Mouse (Mus musculus) left cerebral cortex, postnatal 10 days (tissue): ENCODE measurements around the gene Syn1. TPM values are rescaled to one million over a fixed set of nuclear protein-coding genes. Genes with fewer than 3 reads are reported as not detected.

Experiments
- DNase-seq, 2 experiments: peaks; one replicate each; pipeline ENCODE4 v3.0.0; 2021 to 2022; ENCODE audit warnings: low spot score in 2 of 2, mixed read lengths in 1 of 2; ENCODE audit errors: extremely low spot score in 1 of 2
- intact Hi-C: fragments of 180-260 bp; cut with DNase I; formaldehyde crosslinking; loops from one replicate; pipeline ENCODE4 v1.15.1; 2025
- total RNA-seq, 2 experiments: library from RNA; stranded (reverse); gene quantifications; 2 replicates each; pipeline ENCODE4 v1.2.3; 2021

Syn1 gene
- 100 to 1,000 TPM; 450 to 457 TPM for total RNA-seq

DNA sequence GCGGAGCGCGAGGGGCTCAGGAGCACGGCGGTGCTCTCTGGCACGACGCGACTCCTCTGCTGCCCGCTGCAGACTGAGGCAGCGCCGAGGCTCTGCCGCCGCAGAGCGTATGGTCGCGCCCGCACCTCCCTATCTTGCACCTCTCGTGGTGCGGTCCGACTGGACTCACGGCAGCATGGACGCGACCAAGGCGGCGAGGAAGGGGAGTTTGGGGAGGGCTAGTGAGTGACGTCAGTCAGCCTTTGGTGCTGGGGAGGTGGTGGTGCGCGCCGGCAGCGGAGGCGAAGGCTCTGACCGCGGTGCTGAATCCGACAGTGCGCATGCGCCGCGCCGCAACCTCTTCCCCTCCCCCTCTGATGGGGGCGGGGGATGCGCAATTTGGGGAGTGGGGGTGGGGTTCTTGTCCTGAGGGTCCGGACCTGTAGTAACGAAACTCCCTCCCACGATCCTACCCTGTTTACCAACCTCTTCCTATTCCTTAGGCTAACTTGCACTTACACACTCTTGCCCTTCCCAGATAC lies at the start of gene Syn1:
TSS of gene Syn1 (minus strand) at position 161 of the 521 bp plus-strand sequence.
- intact Hi-C loops, result loop anchor here (10.0 kb wide), 1 partner anchor 96 kb away; no protein-coding TSS in a partner anchor
- peak; percentile 83 to 91 for DNase-seq

GRCm38 (mm10) chrX:20961477-20962378 lies 40.9 kb upstream of the Syn1 start, which contains the start of gene Uxt:
Uxt (minus strand) TSS chrX:20962017.
- intact Hi-C loops, result no loop called here
- DNase-seq, result peak; percentile 86 to 93

GRCm38 (mm10) chrX:20950191-20950880 lies 29.5 kb upstream of the Syn1 start, which contains the start of gene Elk1:
Elk1 (minus strand) TSS chrX:20950608.
- peak; percentile 88 to 90 for DNase-seq
- intact Hi-C loops, result loop anchor here (10.0 kb wide), 1 partner anchor 354 kb away; no protein-coding TSS in a partner anchor

- DNase-seq, result peak; percentile 27 to 40
- intact Hi-C loops, result no loop called here
These were observed 25.3 kb upstream of the Syn1 start for GRCm38 (mm10) chrX:20946055-20946454.

- peak in 1 of 2 experiments; percentile 39 for DNase-seq
- intact Hi-C loops, result no loop called here
These were observed 11.2 kb upstream of the Syn1 start for GRCm38 (mm10) chrX:20931963-20932362.

GRCm38 (mm10) chrX:20931364-20931763 lies 10.6 kb upstream of the Syn1 start, which contains the start of gene Cfp:
Cfp (minus strand) TSS chrX:20931555.
- intact Hi-C loops, result no loop called here
- DNase-seq, result no peak

- intact Hi-C loops, result loop anchor here (10.0 kb wide), 1 partner anchor 105 kb away; no protein-coding TSS in a partner anchor
These were observed 9.1 kb upstream of the Syn1 start for GRCm38 (mm10) chrX:20929859-20930258.

GRCm38 (mm10) chrX:20924976-20925375 lies 4.2 kb upstream of the Syn1 start:
- no peak for DNase-seq
- intact Hi-C loops, result loop anchor here (10.0 kb wide), 1 partner anchor 100 kb away; no protein-coding TSS in a partner anchor

More at GRCm38 (mm10) chrX:20929859-20930258, 9.1 kb upstream of the Syn1 start:
- no peak for DNase-seq

DNA sequence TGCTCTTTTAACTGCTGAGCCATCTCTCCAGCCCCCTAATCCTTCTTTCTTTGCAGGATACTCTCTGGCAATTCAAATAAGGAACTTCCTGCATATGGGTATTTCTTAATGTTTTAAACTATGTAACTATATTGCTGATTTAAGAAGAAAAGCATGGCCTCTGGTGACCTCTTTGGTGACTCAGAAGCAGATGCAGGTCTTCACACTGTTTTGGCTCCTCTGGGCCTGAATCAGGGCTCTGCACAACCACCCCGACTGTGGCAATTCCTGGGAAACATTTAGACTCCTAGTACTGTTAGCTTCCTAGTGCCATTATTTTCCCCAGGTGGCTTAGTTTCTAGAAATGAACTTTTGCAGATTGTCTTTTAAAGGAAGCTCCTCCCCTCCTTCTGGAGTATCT lies 2.7 kb upstream of the Syn1 start:
- no peak for DNase-seq
- intact Hi-C loops, result loop anchor here (10.0 kb wide), 1 partner anchor 99 kb away; no protein-coding TSS in a partner anchor

GRCm38 (mm10) chrX:20921366-20921765 lies 562 bp upstream of the Syn1 start:
- no peak for DNase-seq
- intact Hi-C loops, result loop anchor here (10.0 kb wide), 1 partner anchor 97 kb away; no protein-coding TSS in a partner anchor

- intact Hi-C loops, result loop anchor here (10.0 kb wide), 1 partner anchor 96 kb away; no protein-coding TSS in a partner anchor
- DNase-seq, result no peak
These were observed 458 bp downstream of the Syn1 start for GRCm38 (mm10) chrX:20920249-20920843.

DNA sequence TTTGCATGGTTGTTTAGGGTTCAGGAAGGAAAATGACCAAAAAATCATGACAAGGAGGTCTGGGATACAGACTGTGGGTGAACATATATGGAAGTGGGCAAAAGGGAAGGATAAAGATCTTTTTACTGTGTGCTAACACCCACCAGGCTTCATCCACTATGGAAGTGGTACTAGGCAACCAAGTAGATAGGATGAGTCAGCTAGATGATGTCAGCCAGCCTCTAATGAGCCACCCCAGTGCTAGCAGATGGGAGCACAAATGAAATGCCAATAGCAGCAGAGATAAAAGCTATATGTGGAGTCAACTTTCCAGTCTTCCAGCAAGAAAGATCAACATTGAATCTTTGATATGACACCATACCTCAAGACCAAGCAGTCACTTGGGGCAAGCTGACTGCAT lies 5.7 kb downstream of the Syn1 start:
- no peak for DNase-seq
- intact Hi-C loops, result no loop called here

DNA sequence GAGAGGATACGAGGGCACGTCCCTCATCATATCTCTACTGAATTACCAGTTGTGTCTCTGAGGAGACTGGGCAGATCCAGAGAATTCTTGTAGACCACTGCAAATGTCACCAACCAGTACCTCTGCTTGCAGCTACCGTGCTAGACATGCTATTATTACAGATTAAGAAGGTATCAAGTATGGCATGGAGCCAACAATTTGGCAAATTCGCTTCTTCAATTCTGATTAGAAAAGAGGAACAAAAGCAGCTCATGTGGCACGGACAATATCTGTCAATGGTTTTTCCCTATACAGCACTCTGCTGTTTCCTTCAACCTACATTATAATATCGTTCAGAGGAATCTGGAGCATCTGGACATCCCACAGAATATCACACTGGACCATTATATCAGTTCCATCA lies 7.1 kb downstream of the Syn1 start:
- intact Hi-C loops, result no loop called here
- DNase-seq, result no peak

DNA sequence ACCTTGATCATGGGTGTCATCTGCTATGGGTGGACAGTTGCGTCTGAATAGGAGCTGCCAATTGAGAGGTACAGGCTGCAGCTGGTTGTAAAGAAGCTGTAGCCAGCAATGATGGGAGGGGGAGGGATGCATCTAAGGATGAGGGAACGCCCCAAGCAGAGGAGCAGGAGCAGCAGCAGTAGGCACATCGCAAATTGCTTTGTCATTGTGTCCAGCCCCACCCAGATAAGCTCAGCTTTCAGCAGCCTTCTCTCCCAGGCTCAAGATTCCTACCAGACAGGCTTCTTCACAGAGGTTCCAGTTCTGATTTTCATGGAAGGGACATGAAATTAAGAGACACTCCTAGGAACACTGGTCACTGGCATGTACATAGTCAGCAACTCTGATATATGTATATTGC lies 10.7 kb downstream of the Syn1 start:
- intact Hi-C loops, result no loop called here
- DNase-seq, result no peak

- DNase-seq, result no peak
- intact Hi-C loops, result no loop called here
These were observed 45.6 kb downstream of the Syn1 start for GRCm38 (mm10) chrX:20875241-20875640.

DNA sequence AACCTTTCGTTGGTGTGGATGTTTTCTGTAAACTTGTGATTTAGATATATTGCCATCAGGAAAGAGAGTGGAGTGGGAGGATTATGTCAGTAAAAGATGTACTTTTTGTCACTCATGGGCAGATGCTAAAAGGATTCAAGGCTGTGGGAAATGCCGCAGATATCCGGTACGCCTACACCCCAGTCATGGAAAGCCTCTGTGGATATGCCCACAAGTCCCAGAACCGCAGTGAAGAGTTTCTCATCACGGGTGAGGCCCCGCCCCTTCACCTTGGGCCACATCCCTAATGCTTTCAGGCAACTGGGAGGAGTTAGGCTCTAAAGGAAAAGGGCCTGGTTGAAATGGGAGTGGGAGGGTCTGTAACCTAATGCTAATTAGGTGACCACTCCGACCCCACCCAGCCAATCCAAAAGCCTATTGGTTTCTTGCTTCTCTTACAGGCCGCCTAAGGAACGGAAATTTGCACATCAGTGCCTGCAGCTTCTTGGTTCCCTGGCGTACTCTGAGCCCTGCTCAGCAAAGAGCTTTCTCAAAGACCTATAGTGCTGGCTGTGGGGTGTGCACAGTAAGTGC lies 47.8 kb downstream of the Syn1 start:
- intact Hi-C loops, result no loop called here
- DNase-seq, result no peak

- DNase-seq, result peak in 1 of 2 experiments; percentile 69
- intact Hi-C loops, result no loop called here
These were observed 50.8 kb downstream of the Syn1 start, which contains the start of gene Timp1 for GRCm38 (mm10) chrX:20869962-20870513. Timp1 (plus strand) TSS chrX:20870166.

- intact Hi-C loops, result no loop called here
These were observed 51.6 kb downstream of the Syn1 start for GRCm38 (mm10) chrX:20869203-20869602.

More at GRCm38 (mm10) chrX:20869203-20869602, 51.6 kb downstream of the Syn1 start:
- no peak for DNase-seq
